Mouse (Mus musculus) bone marrow macrophage, adult 2 months (primary cell): Measurements from ENCODE around the gene Elp5.

Source experiments
- CTCF ChIP-seq: IDR thresholded peaks from 2 replicates; pipeline ENCODE4 v1.5.1; 2012; ENCODE audit warnings: low read depth, mild to moderate bottlenecking, low read length, moderate library complexity
- POLR2A ChIP-seq: IDR thresholded peaks from 2 replicates; pipeline ENCODE4 v1.6.1; 2012; ENCODE audit warnings: mild to moderate bottlenecking, low read depth, low read length, borderline replicate concordance

GRCm38 (mm10) chr11:69931769-69932168 is 50.5 kb downstream of the Elp5 start:
- TF ChIP-seq CTCF (no peak), POLR2A (no peak)
